Mouse (Mus musculus): Measurements from ENCODE around the gene Znfx1. TPM values are rescaled to one million over a fixed set of nuclear protein-coding genes. Genes with fewer than 3 reads are reported as not detected.

The Znfx1 gene
- polyA plus RNA-seq, 1 experiment, result 29.9 TPM

- Histone ChIP-seq H3K36me3 (ENCODE audit: control insufficient read depth, insufficient read depth, low read length) (no peaks in the 10 kb centered on the region), H3K27ac (ENCODE audit: insufficient read depth, low read length) (no peak overlapping the region), H3K4me3 (ENCODE audit: extremely low read depth, insufficient read depth, insufficient read length) (no peak overlapping the region), H3K27me3 (ENCODE audit: control insufficient read depth, insufficient read depth, low read length) (no peaks in the 10 kb centered on the region), H3K4me1 (ENCODE audit: control insufficient read depth, insufficient read depth, insufficient read length) (peaks cover 2% of the 10 kb centered on the region; the same call in 1 of the 2 replicates)
- no peak for DNase-seq (ENCODE audit: low read depth in 1 of 2, low spot score in 2 of 2)
- 88% methylated on average over 9 of the region's 9 CpGs for WGBS
- TF ChIP-seq POLR2A (IDR thresholded peaks at IDR 0.05; ENCODE audit: low read depth, low read length) (no peak), CTCF (IDR thresholded peaks at IDR 0.05; ENCODE audit: extremely low read depth, insufficient read depth, insufficient read length, insufficient replicate concordance) (no peak)
These were observed 61.3 kb downstream of the Znfx1 start for GRCm38 (mm10) chr2:167001486-167001885.

DNA sequence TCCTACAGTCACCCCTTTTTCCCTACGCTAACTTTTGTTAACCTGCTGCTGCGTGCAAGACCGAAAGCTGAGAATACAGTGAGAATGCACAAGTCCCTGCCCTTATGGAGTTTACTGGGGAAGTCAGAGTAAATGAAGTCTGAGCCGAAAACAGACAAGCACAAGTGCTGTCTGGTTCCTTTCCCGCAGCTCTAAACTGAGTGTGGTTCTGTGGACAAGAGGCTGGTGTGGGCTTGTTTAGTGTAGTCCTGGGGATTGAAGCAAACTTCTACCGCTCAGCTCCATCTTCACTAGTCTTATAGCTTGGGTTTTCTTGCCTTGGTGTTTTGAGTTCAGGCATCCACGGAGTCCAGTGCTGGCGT, 66.3 kb downstream of the Znfx1 start:
- Histone ChIP-seq H3K4me1 (ENCODE audit: control insufficient read depth, insufficient read depth, insufficient read length) (peaks cover 10% of the 10 kb centered on the region; the same call in 1 of the 2 replicates), H3K27ac (ENCODE audit: insufficient read depth, low read length) (peak overlapping the region; percentile 68), H3K4me3 (ENCODE audit: extremely low read depth, insufficient read depth, insufficient read length) (peak overlapping the region; percentile 57), H3K27me3 (ENCODE audit: control insufficient read depth, insufficient read depth, low read length) (no peaks in the 10 kb centered on the region), H3K36me3 (ENCODE audit: control insufficient read depth, insufficient read depth, low read length) (no peaks in the 10 kb centered on the region)
- 34% methylated on average over 8 of the region's 8 CpGs for WGBS
- DNase-seq (ENCODE audit: low read depth in 1 of 2, low spot score in 2 of 2), result no peak
- TF ChIP-seq POLR2A (IDR thresholded peaks at IDR 0.05; ENCODE audit: low read depth, low read length) (no peak), CTCF (IDR thresholded peaks at IDR 0.05; ENCODE audit: extremely low read depth, insufficient read depth, insufficient read length, insufficient replicate concordance) (no peak)

GRCm38 (mm10) chr2:166995796-166996532, 66.9 kb downstream of the Znfx1 start, which contains the start of gene Stau1:
Stau1 (minus strand) TSS chr2:166996299.
- WGBS, result under 1% methylated on average over 76 of the region's 88 CpGs
- Histone ChIP-seq H3K27ac (ENCODE audit: insufficient read depth, low read length) (peak within 1 kb of the TSS; percentile 97), H3K27me3 (ENCODE audit: control insufficient read depth, insufficient read depth, low read length) (no peaks in the 10 kb centered on the region), H3K36me3 (ENCODE audit: control insufficient read depth, insufficient read depth, low read length) (no peaks in the 10 kb centered on the region), H3K4me3 (ENCODE audit: extremely low read depth, insufficient read depth, insufficient read length) (peak within 1 kb of the TSS; percentile 89), H3K4me1 (ENCODE audit: control insufficient read depth, insufficient read depth, insufficient read length) (peaks cover 10% of the 10 kb centered on the region; the same call in 1 of the 2 replicates)
- DNase-seq (ENCODE audit: low read depth in 1 of 2, low spot score in 2 of 2), result peak; percentile 88 to 94
- TF ChIP-seq POLR2A (IDR thresholded peaks at IDR 0.05; ENCODE audit: low read depth, low read length) (peak; percentile 76), CTCF (IDR thresholded peaks at IDR 0.05; ENCODE audit: extremely low read depth, insufficient read depth, insufficient read length, insufficient replicate concordance) (no peak)

GRCm38 (mm10) chr2:166995021-166995795, 67.6 kb downstream of the Znfx1 start:
- Histone ChIP-seq H3K27ac (ENCODE audit: insufficient read depth, low read length) (peak overlapping the region; percentile 97), H3K27me3 (ENCODE audit: control insufficient read depth, insufficient read depth, low read length) (no peaks in the 10 kb centered on the region), H3K36me3 (ENCODE audit: control insufficient read depth, insufficient read depth, low read length) (no peaks in the 10 kb centered on the region), H3K4me3 (ENCODE audit: extremely low read depth, insufficient read depth, insufficient read length) (peak overlapping the region; percentile 89), H3K4me1 (ENCODE audit: control insufficient read depth, insufficient read depth, insufficient read length) (peaks cover 10% of the 10 kb centered on the region; the same call in 1 of the 2 replicates)
- TF ChIP-seq CTCF (IDR thresholded peaks at IDR 0.05; ENCODE audit: extremely low read depth, insufficient read depth, insufficient read length, insufficient replicate concordance) (no peak), POLR2A (IDR thresholded peaks at IDR 0.05; ENCODE audit: low read depth, low read length) (no peak)
- peak in 1 of 2 experiments; percentile 17 for DNase-seq (ENCODE audit: low read depth in 1 of 2, low spot score in 2 of 2)
- 1% methylated on average over 28 of the region's 28 CpGs for WGBS

DNA sequence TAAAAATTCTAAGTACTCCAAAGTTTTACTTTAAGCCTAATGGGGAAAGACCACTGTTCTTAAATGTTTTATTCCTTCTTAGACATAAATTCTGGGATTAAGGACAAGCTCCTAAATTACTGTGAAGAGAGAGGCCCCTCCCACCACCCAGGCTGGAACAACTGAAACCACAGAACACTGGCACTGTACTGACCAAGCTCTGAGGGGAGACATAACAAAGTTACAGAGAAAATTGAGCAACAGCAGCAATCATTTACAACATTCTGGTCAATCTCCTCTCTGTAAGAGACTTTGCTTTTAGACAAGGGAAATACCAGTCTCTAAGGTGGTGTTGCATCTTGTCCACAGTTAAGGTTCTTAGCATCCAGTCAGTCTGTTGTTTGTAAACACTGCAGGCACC, 70.9 kb downstream of the Znfx1 start:
- Histone ChIP-seq H3K27me3 (ENCODE audit: control insufficient read depth, insufficient read depth, low read length) (no peaks in the 10 kb centered on the region), H3K36me3 (ENCODE audit: control insufficient read depth, insufficient read depth, low read length) (no peaks in the 10 kb centered on the region), H3K27ac (ENCODE audit: insufficient read depth, low read length) (no peak overlapping the region), H3K4me1 (ENCODE audit: control insufficient read depth, insufficient read depth, insufficient read length) (peaks cover 10% of the 10 kb centered on the region; the same call in 1 of the 2 replicates), H3K4me3 (ENCODE audit: extremely low read depth, insufficient read depth, insufficient read length) (no peak overlapping the region)
- TF ChIP-seq CTCF (IDR thresholded peaks at IDR 0.05; ENCODE audit: extremely low read depth, insufficient read depth, insufficient read length, insufficient replicate concordance) (no peak), POLR2A (IDR thresholded peaks at IDR 0.05; ENCODE audit: low read depth, low read length) (no peak)
- no peak for DNase-seq (ENCODE audit: low read depth in 1 of 2, low spot score in 2 of 2)

DNA sequence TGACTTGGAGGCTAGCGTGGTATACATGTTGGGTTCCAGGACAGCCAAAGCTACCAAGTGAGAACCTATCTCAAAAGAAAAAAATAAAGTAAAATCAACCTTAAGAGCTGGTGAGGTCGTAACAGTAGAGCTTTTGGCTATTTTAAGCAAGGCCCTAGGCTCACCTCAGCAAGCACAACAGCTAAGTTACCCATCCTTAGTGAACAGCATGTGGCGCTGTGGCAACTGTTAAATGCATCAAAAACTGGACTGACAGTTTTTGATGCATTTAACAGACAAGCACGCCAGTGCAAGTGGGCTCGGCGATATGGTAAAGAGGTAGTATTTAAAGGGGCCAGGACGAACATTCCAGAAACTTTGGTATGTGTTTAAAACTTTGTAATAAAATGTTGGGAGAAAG, 72.0 kb downstream of the Znfx1 start:
- Histone ChIP-seq H3K27ac (ENCODE audit: insufficient read depth, low read length) (no peak overlapping the region; the same call in 1 of the 2 replicates), H3K4me1 (ENCODE audit: control insufficient read depth, insufficient read depth, insufficient read length) (peaks cover 7% of the 10 kb centered on the region; the same call in 1 of the 2 replicates)

More for the DNA sequence above, 72.0 kb downstream of the Znfx1 start:
- no peak for DNase-seq (ENCODE audit: low read depth in 1 of 2, low spot score in 2 of 2)
- no peak overlapping the region for H3K4me3 ChIP-seq (ENCODE audit: extremely low read depth, insufficient read depth, insufficient read length)
- TF ChIP-seq POLR2A (IDR thresholded peaks at IDR 0.05; ENCODE audit: low read depth, low read length) (no peak), CTCF (IDR thresholded peaks at IDR 0.05; ENCODE audit: extremely low read depth, insufficient read depth, insufficient read length, insufficient replicate concordance) (no peak)
- WGBS, result 70% methylated on average over 7 of the region's 7 CpGs
- no peaks in the 10 kb centered on the region for H3K27me3 ChIP-seq (ENCODE audit: control insufficient read depth, insufficient read depth, low read length)
- no peaks in the 10 kb centered on the region for H3K36me3 ChIP-seq (ENCODE audit: control insufficient read depth, insufficient read depth, low read length)

Other genes starting within 250 kb of the Znfx1 start
- gene Cse1l, start 157.0 kb downstream of the Znfx1 start, polyA plus RNA-seq (2012; rRNA removed), result 9.2 and 12.1 TPM in 2 replicates
- gene Stau1, start 66.7 kb downstream of the Znfx1 start, polyA plus RNA-seq (2012; rRNA removed), result 15.2 and 15.6 TPM in 2 replicates
- gene Ddx27, start 47.8 kb downstream of the Znfx1 start, polyA plus RNA-seq (2012; rRNA removed), result 27.4 and 32.9 TPM in 2 replicates
- gene Kcnb1, start 127.1 kb upstream of the Znfx1 start, polyA plus RNA-seq (2012; rRNA removed), result 1.3 and 1.7 TPM in 2 replicates
- gene Ptgis, start 177.6 kb upstream of the Znfx1 start, polyA plus RNA-seq (2012; rRNA removed), result 6.4 and 12.9 TPM in 2 replicates